Mouse (Mus musculus) heart, adult 2 months (tissue): Measurements from ENCODE around the gene Nav1. TPM values are rescaled to one million over a fixed set of nuclear protein-coding genes. Genes with fewer than 3 reads are reported as not detected.

Source experiments
- DNase-seq, 2 experiments: peaks; one replicate each; pipeline ENCODE4 v3.0.0; 2021
- H3K27ac ChIP-seq: fragments of 200-600 bp; 2 replicates; pipeline ENCODE4 v1.8.1; 2022
- H3K27me3 ChIP-seq: fragments of 200-500 bp; 2 replicates; pipeline ENCODE4 v1.6.1; 2012; ENCODE audit warnings: mild to moderate bottlenecking, low read length, inconsistent platforms, mixed read lengths; ENCODE audit not compliant: control insufficient read depth, insufficient read depth
- H3K36me3 ChIP-seq: fragments of 200-500 bp; 2 replicates; pipeline ENCODE4 v1.6.1; 2012; ENCODE audit warnings: low read length, inconsistent platforms; ENCODE audit not compliant: control insufficient read depth, insufficient read depth
- H3K4me1 ChIP-seq: fragments of 200-500 bp; 2 replicates; pipeline ENCODE4 v1.6.1; 2011; ENCODE audit warnings: low read length; ENCODE audit not compliant: control insufficient read depth, insufficient read depth
- H3K4me3 ChIP-seq: fragments of 200-600 bp; 2 replicates; pipeline ENCODE4 v1.8.1; 2022
- H3K79me2 ChIP-seq: fragments of 200-500 bp; replicated peaks from 2 replicates; pipeline ENCODE4 v1.6.1; 2012; ENCODE audit warnings: mild to moderate bottlenecking, inconsistent platforms, low read length, moderate library complexity, mixed read lengths; ENCODE audit not compliant: control insufficient read depth, insufficient read depth
- H3K9ac ChIP-seq: fragments of 200-500 bp; 2 replicates; pipeline ENCODE4 v1.6.1; 2012; ENCODE audit warnings: low read depth, mild to moderate bottlenecking, control low read depth, inconsistent platforms, low read length, mixed read lengths
- CTCF ChIP-seq: fragments of 200-600 bp; IDR thresholded peaks from 2 replicates; pipeline ENCODE4 v1.8.1; 2022; ENCODE audit warnings: antibody characterized with exemption, mild to moderate bottlenecking, moderate library complexity
- EP300 ChIP-seq: fragments of 200-500 bp; IDR thresholded peaks from 2 replicates; pipeline ENCODE4 v1.6.1; 2011; ENCODE audit warnings: low read depth, low read length, control low read depth; ENCODE audit not compliant: insufficient read depth
- POLR2A ChIP-seq: fragments of 200-500 bp; IDR thresholded peaks from 2 replicates; pipeline ENCODE4 v1.6.1; 2011; ENCODE audit warnings: mild to moderate bottlenecking, low read depth, low read length, control low read depth; ENCODE audit not compliant: insufficient read depth
- WGBS: fragments of 180-500 bp; shearing (Covaris S2); methylation state at CpG from one replicate; pipeline ENCODE4 v1.1.7; 2018; 5-methylcytosine and 5-hydroxymethylcytosine counted together
- intact Hi-C: fragments of 180-260 bp; cut with DNase I; formaldehyde crosslinking; loops from one replicate; pipeline ENCODE4 v1.15.1; 2025
- polyA plus RNA-seq: library from polyadenylated mRNA; depleted of rRNA; stranded (reverse); fragments of >200 nt; gene quantifications from 2 replicates; pipeline ENCODE4 v1.2.3, GENCODE M21; 2012
- total RNA-seq, 2 experiments: library from RNA; stranded (reverse); gene quantifications; 2 replicates each; pipeline ENCODE4 v1.2.3; 2021

Nav1 gene
- total and polyA plus RNA-seq, 3 experiments, result 15.2 to 20.7 (median 19.1) TPM

- DNase-seq, result no peak
- Histone ChIP-seq H3K36me3 (no peaks in the 10 kb centered on the region), H3K4me1 (peaks cover 19% of the 10 kb centered on the region), H3K4me3 (no peak overlapping the region), H3K9ac (no peak overlapping the region), H3K27me3 (no peaks in the 10 kb centered on the region), H3K79me2 (no peaks in the 10 kb centered on the region), H3K27ac (no peak overlapping the region)
- TF ChIP-seq POLR2A (no peak), CTCF (no peak), EP300 (no peak)
- intact Hi-C loops, result no loop called here
- WGBS, result 65% methylated on average over 1 of the region's 1 CpGs
Observed at GRCm38 (mm10) chr1:135639093-135639492, 32.0 kb upstream of the Nav1 start.

- Histone ChIP-seq H3K36me3 (no peaks in the 10 kb centered on the region), H3K27ac (no peak overlapping the region; the same call in 1 of the 2 replicates), H3K4me1 (peaks cover 23% of the 10 kb centered on the region), H3K4me3 (no peak overlapping the region), H3K79me2 (no peaks in the 10 kb centered on the region), H3K9ac (no peak overlapping the region), H3K27me3 (no peaks in the 10 kb centered on the region)
- whole genome bisulfite sequencing, result 19% methylated on average over 3 of the region's 3 CpGs
- intact Hi-C loops, result no loop called here
- no peak for DNase-seq
- TF ChIP-seq EP300 (no peak), POLR2A (no peak)
Observed at GRCm38 (mm10) chr1:135637574-135638008, 30.5 kb upstream of the Nav1 start.

- DNase-seq, result peak in 1 of 2 experiments; percentile 58
- no peak overlapping the region for H3K27ac ChIP-seq
- H3K4me1 ChIP-seq, result peaks cover 28% of the 10 kb centered on the region
Observed at GRCm38 (mm10) chr1:135636111-135636511, 29.0 kb upstream of the Nav1 start.

GRCm38 (mm10) chr1:135635323-135636064 is 28.4 kb upstream of the Nav1 start:
- Histone ChIP-seq H3K79me2 (no peaks in the 10 kb centered on the region), H3K27me3 (no peaks in the 10 kb centered on the region), H3K4me3 (no peak overlapping the region), H3K27ac (no peak overlapping the region), H3K36me3 (no peaks in the 10 kb centered on the region), H3K9ac (no peak overlapping the region), H3K4me1 (peaks cover 31% of the 10 kb centered on the region)
- TF ChIP-seq CTCF, result no peak
- TF ChIP-seq EP300, result no peak
- TF ChIP-seq POLR2A, result no peak
- WGBS, result 74% methylated on average over 11 of the region's 11 CpGs
- DNase-seq, result no peak
- intact Hi-C loops, result no loop called here

More at GRCm38 (mm10) chr1:135636111-135636511, 29.0 kb upstream of the Nav1 start:
- H3K4me3 ChIP-seq, result no peak overlapping the region
- WGBS, result 57% methylated on average over 6 of the region's 6 CpGs
- no peaks in the 10 kb centered on the region for H3K79me2 ChIP-seq
- intact Hi-C loops, result no loop called here
- H3K9ac ChIP-seq, result no peak overlapping the region
- no peak for TF ChIP-seq CTCF
- no peak for TF ChIP-seq POLR2A
- no peak for TF ChIP-seq EP300
- H3K27me3 ChIP-seq, result no peaks in the 10 kb centered on the region
- H3K36me3 ChIP-seq, result no peaks in the 10 kb centered on the region

GRCm38 (mm10) chr1:135634791-135635190 is 27.7 kb upstream of the Nav1 start:
- H3K4me1 ChIP-seq, result peaks cover 31% of the 10 kb centered on the region
- WGBS, result 39% methylated on average over 6 of the region's 6 CpGs
- TF ChIP-seq CTCF, result no peak
- no peak for TF ChIP-seq EP300
- TF ChIP-seq POLR2A, result no peak

GRCm38 (mm10) chr1:135633884-135634283 is 26.8 kb upstream of the Nav1 start:
- Histone ChIP-seq H3K27ac (no peak overlapping the region), H3K27me3 (no peaks in the 10 kb centered on the region), H3K4me3 (no peak overlapping the region), H3K79me2 (no peaks in the 10 kb centered on the region), H3K36me3 (peaks cover 2% of the 10 kb centered on the region; the same call in 1 of the 2 replicates), H3K9ac (no peak overlapping the region), H3K4me1 (peaks cover 33% of the 10 kb centered on the region)
- DNase-seq, result no peak
- intact Hi-C loops, result loop anchor here (2.0 kb wide), 1 partner anchor 25 kb away; no protein-coding TSS in a partner anchor
- 94% methylated on average over 2 of the region's 2 CpGs for WGBS
- TF ChIP-seq POLR2A (no peak), EP300 (no peak), CTCF (no peak)

More at GRCm38 (mm10) chr1:135634791-135635190, 27.7 kb upstream of the Nav1 start:
- Histone ChIP-seq H3K27ac (no peak overlapping the region), H3K36me3 (0 out of 2 replicates have a peak, but pooled peaks cover 2% of the 10 kb centered on the region), H3K4me3 (no peak overlapping the region), H3K27me3 (no peaks in the 10 kb centered on the region), H3K79me2 (no peaks in the 10 kb centered on the region), H3K9ac (no peak overlapping the region)
- intact Hi-C loops, result no loop called here
- DNase-seq, result peak in 1 of 2 experiments; percentile 62
